Mouse (Mus musculus) embryonic fibroblast, embryonic 13.5 days (primary cell): ENCODE measurements around the gene Ctsk. TPM values are rescaled to one million over a fixed set of nuclear protein-coding genes. Genes with fewer than 3 reads are reported as not detected.
"Not testable (repeated sequence)": the region's sequence is repeated elsewhere in the genome, so short reads cannot be mapped to it uniquely, and the experiment has no call there.

ENCODE experiments used
- H3K27ac ChIP-seq: 2 replicates; pipeline ENCODE4 v1.5.1; 2012; ENCODE audit warnings: low read length, control low read depth, inconsistent platforms; ENCODE audit not compliant: insufficient read depth
- H3K4me1 ChIP-seq: 2 replicates; pipeline ENCODE4 v1.6.1; 2011; ENCODE audit warnings: low read length; ENCODE audit not compliant: control insufficient read depth, insufficient read depth
- H3K4me3 ChIP-seq: 2 replicates; pipeline ENCODE4 v1.5.1; 2011; ENCODE audit warnings: mild to moderate bottlenecking, control low read depth, low read length; ENCODE audit not compliant: insufficient read depth
- CTCF ChIP-seq: IDR thresholded peaks from 2 replicates; pipeline ENCODE4 v1.5.1; 2011; ENCODE audit warnings: mild to moderate bottlenecking, control low read depth, low read length, moderate library complexity, borderline replicate concordance; ENCODE audit not compliant: insufficient read depth
- POLR2A ChIP-seq: IDR thresholded peaks from 2 replicates; pipeline ENCODE4 v1.6.1; 2011; ENCODE audit warnings: low read depth, mild to moderate bottlenecking, control low read depth, low read length, moderate library complexity
- polyA plus RNA-seq: library from polyadenylated mRNA; stranded (reverse); fragments of >200 nt; gene quantifications from 2 replicates; pipeline ENCODE4 v1.2.4, GENCODE M21; 2011; ENCODE audit warnings: low read depth; ENCODE audit not compliant: missing spikeins, insufficient read length

The Ctsk gene
- polyA plus RNA-seq, 1 experiment: 72.7 TPM

DNA sequence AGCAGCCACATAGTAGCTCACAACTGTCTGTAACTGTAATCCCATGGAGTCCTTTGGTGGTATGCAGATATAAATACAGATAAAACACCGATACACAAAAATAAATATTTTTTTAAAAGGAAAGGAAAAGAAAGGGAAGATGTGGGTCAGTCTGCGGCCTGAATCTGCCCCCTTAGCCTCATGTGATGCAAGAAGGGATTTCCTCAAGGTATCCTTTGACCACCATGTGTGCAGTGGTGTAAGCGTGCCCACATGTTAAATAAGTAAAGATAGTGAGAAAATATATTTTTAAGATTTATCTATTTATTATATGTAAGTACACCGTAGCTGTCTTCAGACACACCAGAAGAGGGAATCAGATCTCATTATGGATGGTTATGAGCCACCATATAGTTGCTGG lies 40.8 kb downstream of the Ctsk start:
- TF ChIP-seq CTCF (no peak), POLR2A (no peak)
- Histone ChIP-seq H3K27ac (no peak overlapping the region), H3K4me3 (no peak overlapping the region), H3K4me1 (no peaks in the 10 kb centered on the region)

DNA sequence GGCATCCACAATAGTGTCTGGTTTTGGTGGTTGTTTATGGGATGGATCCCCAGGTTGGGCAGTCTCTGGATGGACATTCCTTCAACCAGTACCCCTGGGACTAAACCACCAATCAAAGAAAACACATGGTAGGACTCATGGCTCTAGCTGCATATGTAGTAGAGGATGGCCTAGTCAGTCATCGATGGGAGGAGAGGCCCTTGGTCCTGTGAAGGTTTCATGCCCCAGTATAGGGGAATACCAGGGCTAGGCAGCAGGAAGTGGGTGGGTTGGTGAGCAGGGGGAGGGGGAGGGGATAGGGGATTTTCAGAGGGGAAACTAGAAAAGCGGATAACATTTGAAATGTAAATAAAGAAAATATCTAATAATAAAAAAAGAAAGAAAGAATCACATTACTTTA lies 42.1 kb downstream of the Ctsk start:
- not testable (repeated sequence) for H3K4me1 ChIP-seq, H3K4me3 ChIP-seq, H3K27ac ChIP-seq

DNA sequence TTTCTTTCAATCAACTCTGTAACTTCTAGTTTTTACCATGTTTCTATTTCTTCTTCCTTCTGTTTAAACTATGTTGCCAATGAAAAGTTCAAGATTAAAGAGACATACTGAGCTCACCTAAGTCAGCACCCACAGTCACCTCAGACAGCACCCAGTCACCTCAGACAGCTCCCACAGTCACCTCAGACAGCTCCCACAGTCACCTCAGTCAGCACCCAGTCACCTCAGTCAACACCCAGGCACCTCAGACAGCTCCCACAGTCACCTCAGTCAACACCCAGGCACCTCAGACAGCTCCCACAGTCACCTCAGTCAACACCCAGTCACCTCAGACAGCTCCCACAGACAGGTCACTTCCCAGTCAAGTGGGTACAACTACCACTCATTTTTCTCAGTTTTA lies 43.1 kb downstream of the Ctsk start:
- TF ChIP-seq POLR2A: no peak
- no peak overlapping the region for H3K27ac ChIP-seq
- H3K4me1 ChIP-seq: no peaks in the 10 kb centered on the region
- no peak overlapping the region for H3K4me3 ChIP-seq

DNA sequence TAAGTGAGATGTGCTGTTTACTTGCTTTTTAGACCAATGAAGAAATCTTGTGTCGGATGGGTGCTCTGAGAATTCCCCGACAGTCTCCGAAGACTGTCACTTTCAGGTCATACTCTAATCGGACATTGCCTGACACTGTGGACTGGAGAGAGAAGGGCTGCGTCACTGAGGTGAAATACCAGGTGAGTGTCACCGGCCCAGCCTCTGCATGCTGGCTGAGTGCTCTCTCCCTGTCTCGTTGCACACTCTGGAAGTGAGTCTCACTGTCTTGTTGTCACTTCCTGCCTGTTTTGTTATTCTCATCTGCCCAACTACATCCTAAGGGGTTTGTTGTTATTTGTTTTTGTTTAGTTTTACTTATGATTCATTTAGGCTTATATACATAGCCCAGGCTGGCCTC lies 43.9 kb downstream of the Ctsk start:
- no peaks in the 10 kb centered on the region for H3K4me1 ChIP-seq
- H3K4me3 ChIP-seq: no peak overlapping the region
- no peak for TF ChIP-seq CTCF
- TF ChIP-seq POLR2A: no peak
- H3K27ac ChIP-seq: no peak overlapping the region

GRCm38 (mm10) chr3:95550176-95550575 lies 51.1 kb downstream of the Ctsk start:
- H3K4me3 ChIP-seq: no peak overlapping the region
- TF ChIP-seq POLR2A (no peak), CTCF (no peak)
- H3K4me1 ChIP-seq: no peaks in the 10 kb centered on the region; the same call in 1 of the 2 replicates
- no peak overlapping the region for H3K27ac ChIP-seq

- H3K27ac ChIP-seq: no peak overlapping the region
- H3K4me3 ChIP-seq: no peak overlapping the region
- no peaks in the 10 kb centered on the region; the same call in 1 of the 2 replicates for H3K4me1 ChIP-seq
- TF ChIP-seq POLR2A (no peak), CTCF (no peak)
Observed at GRCm38 (mm10) chr3:95553986-95554385, 54.9 kb downstream of the Ctsk start.

Other genes starting within 250 kb of the Ctsk start
- gene Bnipl, start 248.1 kb upstream of the Ctsk start, polyA plus RNA-seq: not detected in 2 replicates
- gene Mindy1, start 217.9 kb upstream of the Ctsk start, polyA plus RNA-seq: 25.5 and 26.9 TPM in 2 replicates
- gene Prune1, start 217.2 kb upstream of the Ctsk start, polyA plus RNA-seq: 22.2 and 22.9 TPM in 2 replicates
- gene Anxa9, start 192.1 kb upstream of the Ctsk start, polyA plus RNA-seq: 0.79 and 1.2 TPM in 2 replicates
- 159 and 178 TPM in 2 replicates for gene Cers2, start 184.5 kb upstream of the Ctsk start, polyA plus RNA-seq
- 28.6 and 34.3 TPM in 2 replicates for gene Setdb1, start 142.1 kb upstream of the Ctsk start, polyA plus RNA-seq
- not detected in 2 replicates for gene 4930558C23Rik, start 96.4 kb upstream of the Ctsk start, polyA plus RNA-seq
- 56.8 and 72.1 TPM in 2 replicates for gene Arnt, start 64.9 kb upstream of the Ctsk start, polyA plus RNA-seq
- gene Ctss, start 27.5 kb downstream of the Ctsk start, polyA plus RNA-seq: 0.60 and 5.1 TPM in 2 replicates
- gene Hormad1, start 60.4 kb downstream of the Ctsk start, polyA plus RNA-seq: not detected in 2 replicates
- 20.7 and 27.6 TPM in 2 replicates for gene Golph3l, start 89.7 kb downstream of the Ctsk start, polyA plus RNA-seq
- gene Ensa, start 125.7 kb downstream of the Ctsk start, polyA plus RNA-seq: 71.5 and 86.4 TPM in 2 replicates
- gene Mcl1, start 159.5 kb downstream of the Ctsk start, polyA plus RNA-seq: 109 and 118 TPM in 2 replicates
- 18.9 and 26.4 TPM in 2 replicates for gene Adamtsl4, start 188.7 kb downstream of the Ctsk start, polyA plus RNA-seq
- 155 and 327 TPM in 2 replicates for gene Ecm1, start 240.3 kb downstream of the Ctsk start, polyA plus RNA-seq